Mouse (Mus musculus) right cerebral cortex, postnatal 4 days (tissue): ENCODE data around the gene Cnga4.
"Not testable (repeated sequence)": the region's sequence is repeated elsewhere in the genome, so short reads cannot be mapped to it uniquely, and the experiment has no call there.

Source experiments
- DNase-seq: peaks from one replicate; pipeline ENCODE4 v3.0.0-alpha.2; 2022

Cnga4 gene

DNA sequence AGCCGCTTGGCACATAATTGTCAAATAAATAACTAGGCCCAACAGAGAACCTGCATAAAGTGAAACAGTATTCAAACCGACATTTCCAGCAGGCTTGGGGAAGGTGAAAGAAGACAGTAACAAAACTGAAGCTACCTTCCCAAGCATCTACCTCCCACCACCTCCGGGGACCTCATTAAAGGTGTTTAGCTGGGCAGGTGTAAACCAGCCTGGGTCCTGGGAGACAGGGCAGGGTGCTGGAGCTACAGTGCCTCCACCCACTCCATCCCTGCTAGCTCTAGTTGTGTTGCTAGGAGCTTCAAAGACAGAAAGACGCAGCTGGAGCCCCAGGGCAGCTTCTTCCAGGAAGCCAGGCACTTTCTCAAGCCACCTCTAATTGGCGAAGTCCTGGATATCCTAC is at the start of gene Cnga4:
Gene Cnga4 (plus strand): TSS at position 301 of the 400 bp plus-strand sequence.
- no peak for DNase-seq

DNA sequence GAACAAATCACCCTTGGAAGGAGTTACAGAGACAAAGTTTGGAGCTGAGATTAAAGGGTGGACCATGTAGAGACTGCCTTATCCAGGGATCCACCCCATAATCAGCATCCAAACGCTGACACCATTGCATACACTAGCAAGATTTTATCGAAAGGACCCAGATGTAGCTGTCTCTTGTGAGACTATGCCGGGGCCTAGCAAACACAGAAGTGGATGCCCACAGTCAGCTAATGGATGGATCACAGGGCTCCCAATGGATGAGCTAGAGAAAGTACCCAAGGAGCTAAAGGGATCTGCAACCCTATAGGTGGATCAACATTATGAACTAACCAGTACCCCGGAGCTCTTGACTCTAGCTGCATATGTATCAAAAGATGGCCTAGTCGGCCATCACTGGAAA is 48.3 kb upstream of the Cnga4 start:
- DNase-seq, result not testable (repeated sequence)

DNA sequence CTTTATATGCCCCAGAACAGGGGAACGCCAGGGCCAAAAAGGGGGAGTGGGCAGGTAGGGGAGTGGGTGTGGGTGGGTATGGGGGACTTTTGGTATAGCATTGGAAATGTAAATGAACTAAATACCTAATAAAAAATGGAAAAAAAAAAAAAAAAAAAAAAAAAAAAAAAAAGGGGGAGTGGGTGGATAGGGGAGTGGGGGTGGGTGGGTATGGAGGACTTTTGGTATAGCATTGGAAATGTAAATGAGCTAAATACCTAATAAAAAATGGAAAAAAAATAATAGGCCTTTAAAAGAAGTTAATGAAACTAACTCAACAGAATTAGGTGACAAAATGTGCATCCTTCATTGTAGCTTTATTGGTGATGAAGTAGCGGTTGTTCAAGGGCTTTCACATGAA is 47.9 kb upstream of the Cnga4 start:
- not testable (repeated sequence) for DNase-seq

DNA sequence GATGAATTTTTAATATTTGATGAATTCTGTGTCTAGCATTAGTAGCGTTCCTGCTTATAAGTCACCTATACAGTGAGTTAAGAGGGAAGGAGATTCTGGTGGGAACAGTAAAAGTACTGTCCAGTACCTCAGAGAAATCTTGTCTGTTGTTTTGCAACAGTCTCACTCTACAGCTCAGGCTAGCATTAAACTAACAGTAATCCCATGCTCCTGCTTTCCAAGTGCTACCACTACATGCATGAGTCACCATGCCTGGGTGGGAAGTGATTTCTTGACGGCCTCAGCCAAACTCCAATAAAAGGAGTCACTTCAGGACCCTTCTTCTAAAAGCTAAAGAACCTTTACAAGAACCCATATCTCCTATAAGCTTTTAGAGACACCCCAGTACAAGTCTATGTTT is 42.7 kb upstream of the Cnga4 start:
- DNase-seq, result no peak

DNA sequence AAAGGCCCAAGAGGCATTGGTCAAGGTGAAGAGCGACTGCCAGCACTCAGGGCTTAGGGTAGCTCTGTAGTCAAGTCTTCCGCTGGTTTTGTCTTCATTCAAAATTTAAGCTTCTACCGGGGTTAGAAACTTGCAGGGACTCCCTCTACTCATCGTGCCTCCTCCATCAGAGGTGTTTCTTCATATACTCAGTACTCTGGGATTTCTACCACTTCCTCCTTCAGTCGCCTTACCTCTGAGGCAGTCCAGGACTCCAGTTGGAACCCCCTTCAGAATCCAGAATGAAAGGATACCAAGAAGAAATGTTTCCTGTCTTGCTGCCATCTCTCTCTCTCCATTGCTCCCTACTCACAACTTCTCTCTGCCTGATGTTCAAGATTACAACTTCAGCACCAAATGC is 37.1 kb upstream of the Cnga4 start:
- no peak for DNase-seq

DNA sequence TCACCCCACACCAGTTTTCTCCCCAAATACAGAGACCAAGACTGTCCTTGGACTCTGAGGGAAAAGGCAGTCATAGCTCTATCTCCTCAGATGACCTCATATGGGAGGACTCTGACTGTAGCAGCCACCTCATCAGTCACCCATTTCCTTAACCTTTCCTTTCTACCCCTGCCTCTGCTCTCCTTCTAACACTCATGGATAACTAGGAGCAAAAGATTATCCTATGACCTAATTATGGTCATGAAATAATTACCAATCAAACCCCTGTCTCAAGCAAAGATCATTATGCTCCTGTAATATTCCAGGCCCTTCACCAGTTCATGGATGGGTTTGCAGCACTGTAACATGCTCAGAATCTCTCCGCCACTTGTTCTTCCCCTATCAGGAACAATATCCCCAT is 36.4 kb upstream of the Cnga4 start, which contains the start of gene Olfr692:
Gene Olfr692 (plus strand): TSS at position 301 of the 400 bp plus-strand sequence.
- no peak for DNase-seq

DNA sequence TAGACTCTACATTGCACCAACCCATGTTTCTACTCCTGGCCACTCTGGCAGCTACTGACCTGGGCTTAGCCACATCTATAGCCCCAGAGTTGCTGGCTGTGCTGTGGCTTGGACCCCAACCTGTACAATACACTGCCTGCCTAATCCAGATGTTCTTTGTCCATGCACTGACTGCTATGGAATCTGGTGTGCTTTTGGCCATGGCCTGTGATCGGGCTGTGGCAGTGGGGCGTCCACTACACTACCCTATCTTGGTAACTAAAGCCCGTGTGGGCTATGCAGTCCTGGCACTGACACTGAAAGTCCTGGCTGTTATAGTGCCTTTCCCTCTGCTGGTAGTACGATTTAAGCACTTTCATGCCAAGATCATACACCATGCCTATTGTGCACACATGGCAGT is 35.8 kb upstream of the Cnga4 start:
- no peak for DNase-seq

DNA sequence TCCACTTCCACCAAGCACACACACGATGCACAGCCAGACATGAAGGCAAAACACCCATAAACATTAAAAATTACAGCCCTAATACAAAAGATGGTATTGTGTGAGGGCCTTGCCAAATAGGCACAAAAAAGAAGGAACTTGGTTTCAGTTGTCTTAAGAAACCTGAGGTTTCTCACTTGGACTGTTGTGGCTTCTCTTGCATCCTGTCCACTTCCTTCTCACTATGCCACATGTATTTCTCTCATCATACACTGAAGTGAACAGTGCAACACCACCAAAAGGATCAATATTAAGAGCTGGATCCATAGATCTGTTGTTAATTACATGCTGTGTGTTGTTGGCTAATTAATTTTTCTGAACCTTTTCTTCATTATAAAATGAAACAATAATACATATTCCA is 31.5 kb upstream of the Cnga4 start:
- DNase-seq, result no peak

DNA sequence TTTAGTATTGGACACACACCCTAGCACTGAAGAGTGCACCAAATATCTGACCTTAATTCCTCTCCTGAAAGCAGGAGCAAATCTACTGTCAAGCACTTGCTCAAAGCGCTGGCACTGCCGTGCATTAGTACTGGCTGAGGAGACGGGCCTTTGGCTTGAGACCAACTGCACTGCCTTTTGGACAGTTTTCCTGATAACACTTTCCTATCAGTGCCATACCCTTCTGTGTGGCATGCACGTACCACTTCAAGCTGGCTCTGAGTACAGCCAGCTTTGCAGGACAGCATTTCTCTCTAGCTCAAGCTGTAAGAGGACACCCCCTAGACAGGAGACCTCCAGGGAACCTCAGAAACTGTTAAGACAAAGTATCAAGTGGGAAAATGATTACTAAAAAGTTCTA is 30.9 kb upstream of the Cnga4 start:
- DNase-seq, result no peak

DNA sequence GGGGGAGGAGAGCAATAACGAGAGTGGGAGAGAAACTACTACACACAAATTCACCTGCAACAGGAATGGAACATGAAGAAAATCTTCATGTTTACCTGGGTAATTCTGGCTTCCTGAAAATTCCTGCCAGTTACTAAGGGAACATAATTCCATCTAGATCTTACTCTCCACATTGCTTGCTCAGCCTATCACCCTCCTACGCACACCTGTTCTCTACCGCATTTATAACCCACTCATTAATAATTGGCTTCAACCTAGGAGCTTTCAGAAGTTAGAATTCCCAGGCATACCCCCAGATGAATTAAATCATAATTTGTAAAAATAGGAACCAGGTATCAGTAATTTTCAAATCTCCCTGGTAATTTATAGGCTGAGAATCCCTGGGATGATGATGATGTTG is 30.4 kb upstream of the Cnga4 start:
- no peak for DNase-seq

DNA sequence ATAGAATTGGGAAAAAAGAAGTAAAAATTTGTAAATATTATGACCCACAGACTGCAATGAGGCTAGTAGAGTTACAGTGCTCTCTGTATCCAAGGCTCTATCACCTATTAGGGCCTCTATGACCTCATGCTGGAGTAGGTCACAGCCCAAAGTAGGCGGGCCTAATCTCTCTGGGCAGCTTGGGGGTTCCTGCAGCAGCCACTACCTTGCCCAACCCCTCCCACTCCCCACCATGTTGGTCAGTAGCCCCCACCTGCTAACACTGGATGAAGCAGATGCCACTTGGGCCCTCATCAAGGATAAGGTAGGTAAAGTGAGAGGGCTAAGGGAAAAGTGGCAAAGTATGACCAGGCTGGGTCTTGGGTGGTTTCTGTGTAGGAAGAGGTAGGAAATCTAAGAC is 29.5 kb upstream of the Cnga4 start, which contains the start of gene Gm5901:
Gene Gm5901 (plus strand): TSS at position 173 of the 400 bp plus-strand sequence.
- no peak for DNase-seq

DNA sequence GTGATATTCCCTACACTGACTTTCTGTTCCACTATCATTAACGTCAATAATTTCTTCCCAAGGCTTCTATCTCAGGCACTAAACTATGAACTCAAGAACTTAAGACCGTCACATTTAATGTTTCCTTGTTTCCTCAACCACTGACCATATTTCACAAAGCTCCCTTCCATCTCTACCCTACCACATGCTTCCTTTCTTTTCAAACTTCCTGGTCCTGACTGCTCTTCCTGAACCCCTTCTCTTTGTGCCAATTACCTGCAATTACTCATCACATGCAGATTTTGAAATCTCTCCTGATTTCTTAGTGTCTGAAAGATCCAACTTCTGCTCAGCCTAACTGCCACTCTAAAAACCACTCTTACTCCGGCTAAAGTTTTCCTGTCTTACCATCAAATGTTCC is 24.0 kb upstream of the Cnga4 start:
- no peak for DNase-seq

DNA sequence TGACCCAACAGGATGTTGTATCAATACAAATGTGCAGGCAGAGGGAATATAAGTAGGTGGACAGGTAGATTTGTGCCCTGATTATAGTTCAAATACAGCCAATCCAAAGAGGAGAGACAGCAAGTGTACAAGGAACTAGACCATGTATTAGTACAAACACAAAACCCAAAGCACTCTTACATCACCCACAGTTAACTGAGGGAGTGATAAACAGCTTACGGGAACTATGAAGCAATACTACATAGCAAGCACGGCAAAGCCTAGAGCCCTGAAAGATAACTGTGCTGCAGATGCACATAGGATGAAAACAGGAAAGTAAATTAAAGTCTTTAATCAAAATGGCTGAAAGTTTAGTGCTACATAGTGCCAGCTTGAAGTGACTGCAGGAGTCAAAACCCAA is 16.7 kb upstream of the Cnga4 start:
- no peak for DNase-seq

DNA sequence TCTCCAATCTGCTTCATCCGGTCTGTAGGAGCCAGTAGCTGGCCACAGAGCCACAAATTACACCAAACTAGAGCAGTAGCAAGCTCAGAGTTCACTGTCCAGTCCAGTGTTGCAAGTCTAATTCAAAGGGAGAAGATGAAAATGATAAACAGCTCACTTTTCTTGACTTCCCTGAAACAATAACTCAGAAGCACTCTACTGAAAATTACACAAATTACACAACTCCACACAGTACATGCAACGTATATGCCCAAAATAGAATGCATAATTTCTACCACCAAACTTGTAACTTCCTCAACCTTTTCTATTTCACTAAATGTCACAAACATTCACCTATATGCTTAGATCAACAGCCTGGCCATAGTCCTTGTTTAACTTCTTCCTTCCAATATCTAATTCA is 14.1 kb upstream of the Cnga4 start:
- DNase-seq, result no peak

DNA sequence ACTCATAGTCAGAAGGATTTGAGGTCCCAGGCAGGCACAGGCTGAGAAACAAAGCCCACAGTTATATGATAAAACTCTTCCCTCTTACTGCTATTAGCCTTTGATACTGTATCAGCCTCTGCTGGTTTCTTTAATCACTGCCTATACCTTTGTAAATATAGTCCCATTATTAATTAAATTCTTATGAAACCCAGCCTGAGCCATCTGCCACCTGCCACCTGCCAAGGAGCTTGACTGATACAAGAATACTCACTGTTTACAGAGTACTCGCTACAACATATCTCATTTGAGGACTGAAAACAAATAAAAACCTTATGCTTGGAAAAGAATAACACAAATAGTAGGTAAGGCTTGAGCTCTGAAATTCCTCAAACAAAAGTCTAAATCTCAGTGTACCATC is 9.8 kb upstream of the Cnga4 start:
- DNase-seq, result no peak

DNA sequence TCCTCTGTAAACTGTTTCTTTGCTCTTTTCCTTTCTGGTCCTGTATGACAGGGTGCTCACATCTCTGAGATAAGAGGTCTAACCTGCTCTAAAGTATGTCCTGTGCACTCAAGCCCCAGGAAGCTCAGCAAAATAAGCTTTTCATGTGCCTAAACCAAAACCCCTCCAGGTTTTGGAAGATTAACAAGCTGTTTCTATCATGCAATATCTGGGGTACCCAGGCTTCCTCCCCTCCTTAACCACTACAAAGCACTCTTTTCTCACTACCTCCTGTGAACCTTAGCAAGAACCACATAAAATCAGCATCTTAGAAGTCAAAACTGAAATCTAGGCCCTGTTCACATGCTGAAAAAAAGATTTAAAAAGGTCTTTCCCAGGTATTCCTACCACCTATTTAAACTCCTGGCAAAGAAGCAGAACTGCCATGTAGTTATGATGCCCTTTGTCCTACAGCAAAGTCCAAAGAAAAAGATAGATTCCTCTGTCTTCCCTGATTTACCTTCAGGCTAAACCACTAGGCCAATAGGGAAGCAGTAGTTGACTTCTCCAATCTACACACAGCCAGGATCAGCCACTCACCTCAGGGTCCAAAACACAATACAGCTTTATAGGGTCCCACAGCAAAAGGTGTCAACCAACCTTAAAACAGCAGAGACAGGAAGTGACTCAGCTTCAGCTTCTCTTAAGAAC is 9.1 kb upstream of the Cnga4 start:
- no peak for DNase-seq

DNA sequence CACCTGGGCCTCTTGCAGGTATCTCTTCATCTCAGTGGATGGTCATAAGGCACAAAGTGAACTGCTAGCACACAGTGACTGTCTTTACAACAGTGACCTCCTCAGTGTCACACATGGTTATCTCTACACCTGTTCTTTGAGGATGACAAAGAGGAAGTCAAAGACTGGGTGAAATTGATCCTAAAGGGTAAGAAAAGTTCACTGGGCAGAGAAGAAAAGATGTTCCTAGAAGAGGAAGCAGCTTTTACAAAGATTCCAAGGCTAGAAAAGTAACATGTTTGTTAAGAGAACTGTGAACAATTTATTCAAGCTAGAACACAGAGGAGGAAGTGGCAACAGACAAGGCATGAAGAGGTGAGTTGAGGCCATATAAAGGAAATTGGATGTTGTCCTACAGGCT is 8.2 kb upstream of the Cnga4 start:
- no peak for DNase-seq

DNA sequence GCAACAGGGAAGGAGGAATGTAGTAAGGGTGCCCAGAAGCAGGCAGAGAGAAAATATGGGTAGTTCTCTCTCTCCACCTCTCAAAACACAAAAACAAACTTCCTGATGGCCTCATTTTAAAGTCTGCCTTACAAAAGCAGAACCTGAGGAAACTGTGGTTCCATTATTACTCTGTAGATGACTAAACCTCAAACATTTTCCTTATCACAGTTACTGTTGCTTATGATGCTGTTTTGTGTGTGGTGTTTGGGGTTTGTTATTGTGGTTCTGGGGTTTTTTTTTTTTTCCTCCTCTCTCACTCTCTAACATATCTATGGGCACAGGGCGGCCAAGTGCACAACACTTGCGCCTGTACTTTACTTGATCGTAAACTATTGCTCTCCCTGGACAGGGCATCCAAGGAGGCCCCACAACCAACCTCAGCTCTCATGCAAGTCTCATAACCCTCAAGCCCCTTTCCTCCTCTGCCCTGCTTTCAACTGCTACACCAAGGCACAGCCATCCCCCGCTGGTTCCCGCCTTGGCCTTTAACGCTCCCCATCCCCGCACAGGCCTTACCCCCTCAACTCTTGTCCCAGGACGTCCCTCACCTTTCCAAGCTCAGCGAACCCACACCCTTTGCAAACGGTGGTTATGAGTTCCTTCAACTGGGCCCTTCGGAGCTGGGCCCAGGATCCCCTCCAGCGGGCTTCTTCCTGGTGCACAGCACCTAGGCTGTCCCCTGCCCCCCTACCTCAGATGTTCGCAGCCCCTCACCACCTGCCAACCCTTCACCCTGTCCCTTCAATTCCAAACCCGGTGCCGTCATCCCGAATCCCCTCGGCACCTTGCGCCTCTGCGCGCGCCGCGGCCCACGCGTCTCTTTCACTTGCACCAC is 5.1 kb upstream of the Cnga4 start:
- no peak for DNase-seq

DNA sequence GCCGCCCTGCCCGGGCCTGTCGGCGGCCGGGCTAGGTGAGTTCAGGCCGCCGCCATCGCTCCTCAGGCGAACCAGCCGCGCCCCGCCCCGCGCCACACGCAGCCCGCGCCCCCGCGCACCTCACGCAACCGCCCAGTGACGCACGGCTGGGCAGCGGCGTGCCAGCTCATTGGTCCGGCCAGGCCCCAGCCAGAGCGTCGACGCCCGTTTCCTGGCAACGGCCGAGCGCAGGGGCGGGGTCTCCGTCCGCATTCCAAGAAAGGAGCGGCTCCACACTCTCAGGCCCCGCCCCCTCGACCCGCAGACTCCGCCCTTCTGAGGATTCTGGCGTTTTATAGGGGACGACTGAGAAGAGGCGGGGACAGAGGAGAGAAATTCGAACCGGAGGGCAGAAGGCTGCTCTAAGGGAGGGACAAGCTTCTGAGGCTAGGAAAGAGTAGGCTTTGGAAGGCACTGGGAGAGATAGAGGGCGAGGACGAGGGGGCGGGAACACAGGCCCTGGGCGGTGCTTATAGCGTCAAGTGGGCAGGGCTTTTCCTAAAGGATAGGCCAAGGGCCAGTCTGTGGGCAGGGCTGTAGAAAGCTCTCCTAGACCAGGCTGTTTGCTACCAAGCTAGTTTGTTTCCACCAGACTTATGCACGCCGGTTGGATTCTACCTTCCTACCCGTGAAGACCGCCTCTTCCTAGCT is 4.3 kb upstream of the Cnga4 start, which contains the start of gene Fam160a2:
Gene Fam160a2 (minus strand): TSS at position 120 of the 690 bp plus-strand sequence.
- DNase-seq, result peak; percentile 99

DNA sequence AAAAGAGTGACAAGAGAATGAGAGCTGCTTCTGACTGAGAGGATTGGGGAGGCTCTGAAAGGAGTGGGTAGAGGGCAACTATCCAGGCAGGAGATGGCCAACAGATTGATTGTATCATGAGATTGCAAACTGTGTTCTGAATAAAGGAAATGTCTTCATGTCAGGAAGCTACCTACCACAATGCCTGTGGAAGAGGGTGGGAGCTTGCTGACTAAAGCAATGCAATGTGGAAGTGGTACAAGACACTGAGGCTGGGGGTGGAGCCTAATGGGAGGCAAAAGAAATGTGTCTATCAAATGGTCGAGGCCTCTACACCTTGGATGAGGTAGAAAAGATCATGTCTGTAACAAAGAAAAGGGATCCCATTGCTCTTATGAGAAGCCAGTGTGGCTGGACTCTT is 2.0 kb downstream of the Cnga4 start:
- no peak for DNase-seq

DNA sequence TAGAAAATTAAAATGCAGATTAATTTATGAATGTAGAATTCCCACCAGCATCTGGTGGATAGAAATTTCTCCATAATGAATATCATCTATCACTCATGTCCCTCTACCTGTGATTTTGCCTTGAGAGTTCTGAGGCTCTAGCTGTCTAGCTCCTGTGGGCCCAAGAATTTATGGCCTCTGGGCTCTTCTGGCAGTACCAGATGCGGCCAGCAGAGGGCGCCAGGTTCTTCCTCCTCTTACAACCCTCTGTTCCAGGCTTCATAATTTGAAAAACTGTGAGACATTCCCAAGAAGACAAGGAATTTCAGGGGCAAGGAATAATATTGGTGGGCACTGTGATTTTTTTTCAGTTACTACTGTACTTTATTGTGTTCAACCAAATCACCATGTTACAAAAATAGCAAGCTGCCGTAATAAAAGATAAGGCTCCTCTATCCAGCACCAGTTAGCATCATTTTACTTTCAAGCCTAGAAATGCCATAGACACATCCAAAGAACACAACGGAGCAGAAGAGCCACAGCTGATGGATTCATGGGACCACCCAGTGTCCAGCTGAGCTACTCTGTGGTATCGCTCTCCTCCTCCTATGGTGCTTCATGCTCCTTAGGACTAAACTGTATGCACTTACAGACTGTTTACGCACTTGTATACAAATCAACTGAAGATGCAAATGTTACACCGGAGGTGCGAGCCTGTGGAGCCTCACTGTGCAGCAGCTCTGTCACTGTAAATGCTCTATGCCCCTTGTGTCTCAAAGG is 7.7 kb downstream of the Cnga4 start:
- peak; percentile 87 for DNase-seq

DNA sequence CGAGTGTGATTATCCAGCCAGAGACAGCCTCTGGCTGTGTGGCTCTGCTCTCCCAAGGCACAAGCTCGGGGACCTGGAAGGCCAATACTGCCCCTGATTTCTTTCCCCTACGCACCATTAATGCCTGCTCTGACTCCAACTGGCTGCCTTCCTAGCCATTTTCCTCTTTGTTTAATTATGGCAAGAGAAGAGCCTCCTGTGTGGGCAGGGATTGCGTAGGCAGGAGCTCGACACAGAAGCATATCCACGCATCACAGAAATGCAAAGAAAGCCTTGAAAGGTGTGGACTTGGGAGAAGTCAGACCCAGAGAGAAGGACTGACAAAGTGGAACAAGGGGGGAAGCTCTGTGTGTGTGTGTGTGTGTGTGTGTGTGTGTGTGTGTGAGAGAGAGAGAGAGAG is 10.0 kb downstream of the Cnga4 start:
- DNase-seq, result no peak

DNA sequence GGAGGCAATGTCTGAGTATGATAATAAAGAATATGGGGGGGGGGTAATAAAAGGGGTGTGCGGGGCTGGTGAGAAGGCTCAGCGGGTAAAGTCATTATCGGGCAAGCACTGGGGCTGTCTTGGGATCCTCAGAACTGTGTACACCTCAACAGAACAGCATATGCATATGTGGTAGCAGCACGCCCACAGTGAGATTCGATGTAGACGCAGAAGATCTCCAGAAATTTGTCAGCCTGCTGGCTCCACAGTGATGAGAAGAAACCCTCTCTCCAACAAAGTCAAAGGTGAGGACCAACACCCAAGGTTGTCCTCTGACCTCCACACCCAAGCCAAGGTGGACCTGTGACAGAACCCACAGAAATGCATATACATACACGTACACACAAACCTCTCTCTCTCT is 12.2 kb downstream of the Cnga4 start:
- no peak for DNase-seq
